Mouse (Mus musculus) left cerebral cortex, adult 8-10 months (tissue): ENCODE measurements around the gene Usp5. TPM values are rescaled to one million over a fixed set of nuclear protein-coding genes. Genes with fewer than 3 reads are reported as not detected.

Source experiments
- DNase-seq, 2 experiments: peaks; one replicate each; pipeline ENCODE4 v3.0.0; 2022; ENCODE audit warnings: low spot score in 2 of 2
- total RNA-seq, 4 experiments: library from RNA; stranded (reverse); gene quantifications; 2 replicates each; pipeline ENCODE4 v1.2.4; 2022

The Usp5 gene
- total RNA-seq, 4 experiments from 2014 or later: 200 to 215 (median 204) TPM

- no peak for DNase-seq
Measured at GRCm38 (mm10) chr6:124787722-124788121, 41.6 kb downstream of the Usp5 start.

GRCm38 (mm10) chr6:124786756-124787420, 42.4 kb downstream of the Usp5 start:
- no peak for DNase-seq

DNA sequence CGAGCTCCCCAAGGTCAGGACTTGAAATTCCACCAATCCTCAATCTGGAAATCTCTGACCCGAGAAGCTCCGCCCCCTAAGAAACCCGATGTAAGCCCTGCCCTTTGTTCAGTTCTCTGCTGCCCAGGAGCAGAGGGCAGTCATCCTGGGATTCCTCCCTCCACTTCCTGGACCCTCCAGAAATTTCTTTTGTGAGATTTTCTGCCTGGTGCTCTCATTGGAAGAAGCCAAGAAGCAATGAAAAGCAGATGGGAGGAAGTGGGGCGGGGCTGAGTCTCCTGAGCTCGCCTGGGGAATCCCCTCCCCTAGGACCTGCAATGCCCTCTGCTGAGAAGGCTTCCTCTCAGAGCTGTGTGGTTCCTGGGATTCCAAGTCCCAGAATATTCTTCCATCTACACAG, 46.8 kb downstream of the Usp5 start:
- no peak for DNase-seq

- DNase-seq: no peak
Measured at GRCm38 (mm10) chr6:124780917-124781316, 48.4 kb downstream of the Usp5 start.

DNA sequence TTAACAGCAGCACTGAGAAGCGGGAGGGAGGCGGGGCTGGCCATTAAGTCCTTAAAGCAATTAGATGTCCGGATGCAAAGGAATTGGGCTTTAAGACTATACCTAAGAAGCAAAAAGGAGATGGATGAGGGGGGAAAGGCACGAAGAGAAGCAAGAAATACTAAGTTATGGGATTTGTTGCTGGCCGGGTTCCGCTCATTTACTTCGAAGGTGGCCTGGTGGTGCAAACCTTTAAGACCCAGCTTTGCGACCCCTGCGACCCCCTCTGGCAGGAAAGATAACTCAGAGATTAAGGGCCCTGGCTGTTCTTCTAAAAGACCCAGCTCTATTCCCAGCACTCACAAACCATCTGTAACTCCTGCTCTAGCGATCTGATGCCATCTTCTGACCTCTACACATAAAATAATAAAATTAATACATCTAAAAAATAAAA, 49.3 kb downstream of the Usp5 start:
- no peak for DNase-seq

DNA sequence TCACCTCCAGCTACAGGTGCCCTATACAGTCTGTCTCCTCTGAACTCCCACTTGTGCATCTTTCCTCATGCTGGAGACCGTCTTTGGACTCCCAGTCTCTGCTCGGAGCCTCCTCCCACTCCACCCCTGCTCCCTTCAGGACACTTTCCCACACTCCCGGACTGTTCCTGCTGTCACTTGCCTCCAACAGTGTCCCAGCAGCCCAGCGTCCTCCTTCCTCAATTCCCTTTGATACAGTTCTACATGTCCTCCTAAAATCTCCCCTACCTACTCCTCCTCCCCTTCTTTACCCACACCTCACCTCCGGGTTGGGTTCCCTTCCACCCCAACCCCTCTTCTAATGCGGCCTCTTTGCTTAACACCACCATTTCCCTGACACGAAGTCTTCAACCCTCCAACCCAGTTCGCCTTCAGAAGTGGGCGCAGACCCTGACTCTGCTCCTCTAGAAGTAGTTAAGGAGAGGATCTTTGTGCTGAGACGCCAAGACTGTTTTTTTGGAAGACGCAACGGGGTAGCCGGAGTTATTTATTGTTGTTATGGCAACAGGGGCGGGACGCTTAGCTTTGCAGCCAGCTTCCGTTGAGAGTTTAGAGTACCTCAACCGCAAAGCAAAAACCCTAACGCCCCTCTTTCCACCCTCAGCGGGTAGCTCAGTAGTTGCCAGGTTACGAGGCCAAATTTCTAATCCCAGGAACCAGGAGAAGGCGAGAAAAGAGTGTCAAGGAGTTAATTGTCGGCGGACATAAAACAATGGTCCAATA, 49.9 kb downstream of the Usp5 start, which contains the start of gene Lrrc23:
Gene Lrrc23 (minus strand): TSS at position 506 of the 762 bp plus-strand sequence.
- DNase-seq: no peak

- no peak for DNase-seq
Measured at GRCm38 (mm10) chr6:124770511-124770910, 58.8 kb downstream of the Usp5 start.

GRCm38 (mm10) chr6:124770013-124770412, 59.3 kb downstream of the Usp5 start:
- DNase-seq: no peak

- DNase-seq: peak; percentile 63 to 76
Measured at GRCm38 (mm10) chr6:124769101-124769765, 60.1 kb downstream of the Usp5 start, which contains the start of gene Eno2. Gene Eno2 (minus strand): TSS chr6:124769673.

GRCm38 (mm10) chr6:124768704-124769044, 60.6 kb downstream of the Usp5 start:
- DNase-seq: no peak

DNA sequence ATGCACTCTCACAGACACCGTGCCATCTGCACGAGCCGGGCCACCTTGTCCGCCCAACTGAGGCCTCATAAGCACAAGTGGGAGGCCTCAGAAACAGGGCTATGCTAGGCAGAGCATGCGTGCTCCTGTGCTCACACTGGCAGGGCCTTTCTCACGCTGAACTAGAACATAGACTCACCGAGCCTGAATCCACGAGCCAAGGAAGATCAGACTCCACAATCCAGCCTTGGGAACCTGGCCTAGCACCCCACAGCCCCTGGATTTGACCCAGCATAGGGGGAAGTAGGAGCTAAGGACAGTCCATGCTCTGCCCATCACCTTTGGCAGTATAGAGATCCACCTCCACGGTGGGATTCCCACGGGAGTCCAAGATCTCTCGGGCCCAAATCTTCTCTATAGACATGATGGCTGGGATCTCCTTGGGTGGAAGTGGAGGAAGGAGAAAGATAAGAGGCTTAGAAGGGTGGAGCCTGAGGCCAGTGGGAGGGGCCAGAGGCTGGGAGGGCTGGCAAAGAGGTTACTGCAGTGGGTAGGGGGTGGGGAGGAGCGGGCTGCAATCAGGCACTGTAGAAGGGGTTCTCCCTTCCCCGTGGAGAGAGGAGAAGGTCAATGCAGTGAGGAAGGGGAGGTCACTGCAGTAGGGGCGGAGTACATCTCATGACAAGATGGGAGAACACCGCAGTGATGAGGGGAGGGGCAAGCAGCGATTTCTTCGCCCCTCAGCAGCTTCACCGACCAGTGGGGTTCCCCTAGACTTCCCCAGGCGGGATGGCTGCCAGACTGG, 61.2 kb downstream of the Usp5 start:
- DNase-seq: peak in 1 of 2 experiments; percentile 66

DNA sequence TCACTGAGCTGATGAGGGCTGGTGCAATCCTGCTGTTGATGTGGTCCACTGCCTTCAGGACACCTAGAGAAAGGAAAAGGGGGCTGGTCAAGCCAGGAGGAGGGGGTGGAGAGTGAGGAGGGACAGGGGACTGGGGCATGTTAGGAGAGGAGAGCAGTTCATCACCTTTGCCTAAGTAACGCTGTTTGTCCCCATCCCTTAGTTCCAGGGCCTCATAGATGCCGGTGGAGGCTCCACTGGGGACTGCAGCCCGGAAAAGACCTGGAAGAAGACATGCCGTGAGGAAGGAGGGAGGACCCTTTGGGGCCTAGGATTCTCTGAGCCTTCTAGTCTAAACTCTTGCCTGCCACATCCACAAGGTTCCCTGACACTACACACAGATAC, 61.8 kb downstream of the Usp5 start:
- no peak for DNase-seq

- no peak for DNase-seq
Measured at GRCm38 (mm10) chr6:124765951-124766350, 63.3 kb downstream of the Usp5 start.

Other genes starting within 250 kb of the Usp5 start
- gene C1s2, start 193.4 kb downstream of the Usp5 start, total RNA-seq: under 1 TPM in 3 of 4 experiments, not detected in 1; 0.22 to 0.23 (median 0.23) TPM
- gene Lpcat3, start 166.5 kb downstream of the Usp5 start, total RNA-seq: 10 to 100 TPM; 22.6 to 34.6 (median 26.1) TPM
- gene Emg1, start 117.3 kb downstream of the Usp5 start, total RNA-seq: 10 to 100 TPM; 41.0 to 48.1 (median 43.4) TPM
- gene Phb2, start 117.1 kb downstream of the Usp5 start, total RNA-seq: 100 to 1,000 TPM; 111 to 126 (median 116) TPM
- 10 to 100 TPM in 2 of 4 experiments, 1 to 10 TPM in 2; 2.3 to 15.0 (median 7.9) TPM for gene Ptpn6, start 90.8 kb downstream of the Usp5 start, total RNA-seq
- gene Grcc10, start 88.1 kb downstream of the Usp5 start, total RNA-seq: 100 to 1,000 TPM; 301 to 323 (median 310) TPM
- gene Gm45234, start 73.5 kb downstream of the Usp5 start, total RNA-seq: not detected
- 100 to 1,000 TPM; 146 to 166 (median 159) TPM for gene Atn1, start 73.0 kb downstream of the Usp5 start, total RNA-seq
- gene Eno2, start 59.8 kb downstream of the Usp5 start, total RNA-seq: 1,000 to 10,000 TPM; 1,117 to 1,267 (median 1,165) TPM
- gene Lrrc23, start 49.8 kb downstream of the Usp5 start, total RNA-seq: 1 to 10 TPM; 2.3 to 3.4 (median 2.7) TPM
- gene Spsb2, start 20.8 kb downstream of the Usp5 start, total RNA-seq: 1 to 10 TPM; 4.0 to 5.8 (median 5.0) TPM
- 100 to 1,000 TPM; 794 to 847 (median 813) TPM for gene Tpi1, start 15.2 kb downstream of the Usp5 start, total RNA-seq
- gene Cdca3, start 63 bp upstream of the Usp5 start, total RNA-seq: 1 to 10 TPM in 1 of 4 experiments, under 1 TPM in 3; 0.49 to 1.0 (median 0.80) TPM
- under 1 TPM in 3 of 4 experiments, not detected in 1; 0.20 to 0.87 (median 0.53) TPM for gene Gnb3, start 10.8 kb upstream of the Usp5 start, total RNA-seq
- gene P3h3, start 28.3 kb upstream of the Usp5 start, total RNA-seq: 10 to 100 TPM; 18.5 to 25.6 (median 20.6) TPM
- gene Gpr162, start 34.5 kb upstream of the Usp5 start, total RNA-seq: 100 to 1,000 TPM; 202 to 224 (median 204) TPM
- 10 to 100 TPM; 13.4 to 17.2 (median 15.9) TPM for gene Cd4, start 58.7 kb upstream of the Usp5 start, total RNA-seq
- 10 to 100 TPM in 2 of 4 experiments, 1 to 10 TPM in 2; 2.4 to 12.6 (median 6.8) TPM for gene Lag3, start 82.2 kb upstream of the Usp5 start, total RNA-seq
- 100 to 1,000 TPM; 915 to 964 (median 945) TPM for gene Ptms, start 90.6 kb upstream of the Usp5 start, total RNA-seq
- 100 to 1,000 TPM; 578 to 635 (median 620) TPM for gene Mlf2, start 101.9 kb upstream of the Usp5 start, total RNA-seq
- gene Cops7a, start 136.1 kb upstream of the Usp5 start, total RNA-seq: 100 to 1,000 TPM; 154 to 177 (median 165) TPM
- 100 to 1,000 TPM; 146 to 232 (median 185) TPM for gene Pianp, start 167.2 kb upstream of the Usp5 start, total RNA-seq
- 10 to 100 TPM; 36.8 to 48.5 (median 40.5) TPM for gene Zfp384, start 179.7 kb upstream of the Usp5 start, total RNA-seq
- gene Ing4, start 210.3 kb upstream of the Usp5 start, total RNA-seq: 10 to 100 TPM; 52.5 to 59.2 (median 54.2) TPM
- 10 to 100 TPM in 2 of 4 experiments, 1 to 10 TPM in 2; 8.6 to 12.1 (median 10.1) TPM for gene Acrbp, start 220.2 kb upstream of the Usp5 start, total RNA-seq
- gene Lpar5, start 238.4 kb upstream of the Usp5 start, total RNA-seq: 1 to 10 TPM in 2 of 4 experiments, under 1 TPM in 2; 0.44 to 1.9 (median 0.82) TPM